Mouse (Mus musculus) frontal cortex, postnatal 10 days (tissue): ENCODE measurements around the gene Gm11564.
"Not testable (repeated sequence)": the region's sequence is repeated elsewhere in the genome, so short reads cannot be mapped to it uniquely, and the experiment has no call there.

ENCODE experiments used
- DNase-seq, 2 experiments: peaks; one replicate each; pipeline ENCODE4 v3.0.0; 2022; ENCODE audit warnings: low spot score in 2 of 2, mixed read lengths in 1 of 2

Gm11564 gene

GRCm38 (mm10) chr11:99815566-99815965 is at the start of gene Gm11564:
Gene Gm11564, minus strand, starts transcription at chr11:99815666.
- not testable (repeated sequence) for DNase-seq

GRCm38 (mm10) chr11:99864176-99864575 is 48.7 kb upstream of the Gm11564 start, which contains the start of gene Gm11559:
Gene Gm11559, plus strand, starts transcription at chr11:99864476.
- not testable (repeated sequence) for DNase-seq

GRCm38 (mm10) chr11:99858761-99859160 is 43.3 kb upstream of the Gm11564 start:
- DNase-seq: no peak

GRCm38 (mm10) chr11:99857617-99858016 is 42.2 kb upstream of the Gm11564 start, which contains the start of gene Gm11568:
Gene Gm11568, plus strand, starts transcription at chr11:99857917.
- no peak for DNase-seq

- no peak for DNase-seq
Measured at GRCm38 (mm10) chr11:99854121-99854520, 38.7 kb upstream of the Gm11564 start.

GRCm38 (mm10) chr11:99851508-99851907 is 36.0 kb upstream of the Gm11564 start, which contains the start of gene Krtap4-16:
Gene Krtap4-16, minus strand, starts transcription at chr11:99851608.
- no peak for DNase-seq

- no peak for DNase-seq
Measured at GRCm38 (mm10) chr11:99846746-99847145, 31.3 kb upstream of the Gm11564 start.

GRCm38 (mm10) chr11:99842185-99842584 is 26.7 kb upstream of the Gm11564 start:
- no peak for DNase-seq

GRCm38 (mm10) chr11:99837966-99838365 is 22.5 kb upstream of the Gm11564 start, which contains the start of gene 2300003K06Rik:
Gene 2300003K06Rik, minus strand, starts transcription at chr11:99838066.
- DNase-seq: no peak

GRCm38 (mm10) chr11:99809792-99810191 is 5.7 kb downstream of the Gm11564 start, which contains the start of gene Krtap4-13:
Gene Krtap4-13, minus strand, starts transcription at chr11:99809892.
- DNase-seq: not testable (repeated sequence)

- not testable (repeated sequence) for DNase-seq
Measured at GRCm38 (mm10) chr11:99804346-99804745, 11.1 kb downstream of the Gm11564 start, which contains the start of gene Gm11554. Gene Gm11554, minus strand, starts transcription at chr11:99804446.

- not testable (repeated sequence) for DNase-seq
Measured at GRCm38 (mm10) chr11:99798832-99799231, 16.6 kb downstream of the Gm11564 start, which contains the start of gene Gm11569. Gene Gm11569, minus strand, starts transcription at chr11:99798932.

GRCm38 (mm10) chr11:99793367-99793766 is 22.1 kb downstream of the Gm11564 start, which contains the start of gene Gm11596:
Gene Gm11596, minus strand, starts transcription at chr11:99793467.
- no peak for DNase-seq

- not testable (repeated sequence) for DNase-seq
Measured at GRCm38 (mm10) chr11:99784900-99785299, 30.6 kb downstream of the Gm11564 start, which contains the start of gene Krtap4-9. Gene Krtap4-9, plus strand, starts transcription at chr11:99785200.

- DNase-seq: no peak
Measured at GRCm38 (mm10) chr11:99780604-99781003, 34.9 kb downstream of the Gm11564 start, which contains the start of gene Krtap4-8. Gene Krtap4-8, minus strand, starts transcription at chr11:99780704.

- no peak for DNase-seq
Measured at GRCm38 (mm10) chr11:99778401-99778800, 37.1 kb downstream of the Gm11564 start.

GRCm38 (mm10) chr11:99772813-99773212 is 42.7 kb downstream of the Gm11564 start, which contains the start of gene Gm11595:
Gene Gm11595, minus strand, starts transcription at chr11:99772913.
- DNase-seq: not testable (repeated sequence)

GRCm38 (mm10) chr11:99768410-99768809 is 47.1 kb downstream of the Gm11564 start:
- DNase-seq: no peak
